Mouse (Mus musculus) cerebellum, postnatal 4 days (tissue): ENCODE data around the gene Pcif1.

Source experiments
- DNase-seq, 2 experiments: peaks; one replicate each; pipeline ENCODE4 v3.0.0; 2022; ENCODE audit warnings: low spot score in 2 of 2, mixed read lengths in 1 of 2

Pcif1 gene

GRCm38 (mm10) chr2:164921984-164922383 is 42.9 kb downstream of the Pcif1 start:
- DNase-seq, result no peak

GRCm38 (mm10) chr2:164923291-164923690 is 44.2 kb downstream of the Pcif1 start:
- DNase-seq, result no peak

GRCm38 (mm10) chr2:164924100-164924857 is 45.2 kb downstream of the Pcif1 start:
- DNase-seq, result peak; percentile 82 to 91

GRCm38 (mm10) chr2:164930706-164931581 is 51.8 kb downstream of the Pcif1 start:
- DNase-seq, result no peak

GRCm38 (mm10) chr2:164933534-164933933 is 54.4 kb downstream of the Pcif1 start:
- no peak for DNase-seq

- no peak for DNase-seq
These were observed 56.9 kb downstream of the Pcif1 start for GRCm38 (mm10) chr2:164935991-164936390.

GRCm38 (mm10) chr2:164938146-164939091 is 59.3 kb downstream of the Pcif1 start:
- no peak for DNase-seq

GRCm38 (mm10) chr2:164939106-164939505 is 60.0 kb downstream of the Pcif1 start:
- DNase-seq, result no peak

GRCm38 (mm10) chr2:164940140-164940830 is 61.2 kb downstream of the Pcif1 start, which contains the start of gene Mmp9:
TSS of gene Mmp9 (plus strand) at chr2:164940780.
- DNase-seq, result no peak

- DNase-seq, result no peak
These were observed 63.7 kb downstream of the Pcif1 start for GRCm38 (mm10) chr2:164942692-164943290.
